Mouse (Mus musculus) liver, embryonic 14.5 days (tissue): ENCODE results near the gene Slc27a5.

ENCODE experiments used
- CTCF ChIP-seq: IDR thresholded peaks from 2 replicates; pipeline ENCODE4 v1.5.1; 2016; ENCODE audit warnings: antibody characterized with exemption, low read depth, control low read depth
- EP300 ChIP-seq: IDR thresholded peaks from 2 replicates; pipeline ENCODE4 v1.6.1; 2016; ENCODE audit warnings: antibody characterized with exemption, low read depth

DNA sequence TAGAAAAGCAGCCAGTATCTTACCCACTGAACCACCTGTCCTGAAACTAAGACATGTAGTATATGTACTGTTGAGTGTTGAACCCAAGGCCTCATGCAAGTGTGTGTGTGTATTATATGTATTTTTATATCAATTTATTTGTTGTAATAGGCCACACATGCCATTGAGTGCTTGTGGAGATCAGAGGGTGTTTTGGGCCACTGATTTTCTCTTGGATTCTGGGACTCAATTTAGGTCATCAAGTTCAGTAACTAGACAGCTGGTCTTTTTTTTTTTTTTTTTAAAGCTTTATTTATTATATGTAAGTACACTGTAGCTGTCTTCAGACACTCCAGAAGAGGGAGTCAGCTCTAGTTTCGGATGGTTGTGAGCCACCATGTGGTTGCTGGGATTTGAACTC is 17.2 kb upstream of the Slc27a5 start:
- TF ChIP-seq CTCF (no peak), EP300 (no peak)
